Mouse (Mus musculus) cerebellum, adult 9-10 months (tissue): Measurements from ENCODE around the gene Bax.

ENCODE experiments used
- DNase-seq: peaks from one replicate; pipeline ENCODE4 v3.0.0; 2022

Gene Bax

DNA sequence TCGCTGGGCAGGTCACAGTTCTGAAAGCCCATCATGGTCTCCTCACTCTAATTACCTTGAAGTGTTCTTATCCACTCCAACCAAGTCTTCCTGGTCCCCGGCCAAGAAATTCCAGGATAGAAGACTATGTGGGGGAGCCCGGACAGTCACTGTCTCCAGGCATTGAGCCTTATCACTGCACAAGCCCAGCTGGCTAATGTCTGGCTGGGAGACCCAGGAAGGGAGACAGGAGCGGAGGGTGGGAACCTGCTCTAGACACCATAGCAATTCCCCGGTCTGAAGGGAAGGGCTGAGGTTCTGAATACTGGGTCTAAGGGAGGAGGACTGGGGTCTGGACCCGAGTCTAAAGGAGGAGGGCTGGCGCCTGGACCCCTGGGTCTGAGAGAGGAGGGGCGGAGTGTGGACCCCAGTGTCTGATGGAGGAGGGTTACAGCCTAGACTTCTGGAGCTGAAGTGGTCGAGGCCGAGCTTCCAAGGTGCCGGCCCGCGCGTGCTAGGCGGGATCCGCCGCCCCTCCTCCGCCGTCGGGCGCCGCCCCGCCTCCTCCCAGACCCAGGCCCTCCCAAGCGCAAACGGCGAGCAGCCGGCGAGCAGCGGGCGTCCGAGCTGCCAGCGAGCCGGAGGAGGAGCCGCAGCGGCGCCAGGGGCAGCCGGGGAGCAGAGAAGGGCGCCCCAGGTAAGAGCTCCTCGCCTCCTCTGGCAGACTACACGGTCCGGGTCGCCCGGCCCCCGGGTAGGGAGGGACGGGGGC is 53.4 kb downstream of the Bax start, which contains the start of gene Ntf5:
TSS of gene Ntf5 (plus strand) at position 583 of the 751 bp plus-strand sequence.
- no peak for DNase-seq

DNA sequence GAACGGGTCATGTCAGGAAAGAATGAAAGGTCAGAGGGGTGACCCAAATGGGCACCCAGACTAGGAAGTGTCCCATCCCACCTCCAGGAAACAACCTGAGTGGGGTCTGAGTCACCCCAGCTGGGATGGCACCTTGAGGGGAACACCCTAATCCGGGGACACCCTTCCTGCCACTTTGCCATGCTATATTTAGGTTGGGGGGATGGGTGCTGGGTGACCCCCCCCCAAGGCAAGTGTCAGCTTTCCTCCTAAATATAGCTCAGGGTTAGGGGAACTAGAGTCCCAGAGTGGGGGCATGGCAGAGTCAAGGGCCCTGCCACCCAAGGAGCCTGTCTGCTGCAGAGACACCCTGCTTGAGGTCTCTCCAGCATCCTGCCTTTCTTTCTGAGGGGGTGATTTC is 54.3 kb downstream of the Bax start:
- DNase-seq: no peak
